Mouse (Mus musculus) gonadal fat pad, adult 2 months (tissue): Measurements from ENCODE around the gene Plod3. TPM values are rescaled to one million over a fixed set of nuclear protein-coding genes. Genes with fewer than 3 reads are reported as not detected.
A peak's percentile ranks its signal among the peaks of the same experiment; 100 is the strongest.

ENCODE experiments used
- DNase-seq: peaks from one replicate; pipeline ENCODE4 v3.0.0-alpha.2; 2012; ENCODE audit warnings: low read depth
- polyA plus RNA-seq: library from polyadenylated mRNA; depleted of rRNA; stranded (reverse); fragments of >200 nt; gene quantifications from 2 replicates; pipeline ENCODE4 v1.2.3, GENCODE M21; 2012; rRNA removed

The Plod3 gene
- polyA plus RNA-seq, 1 experiment = 85.1 TPM

DNA sequence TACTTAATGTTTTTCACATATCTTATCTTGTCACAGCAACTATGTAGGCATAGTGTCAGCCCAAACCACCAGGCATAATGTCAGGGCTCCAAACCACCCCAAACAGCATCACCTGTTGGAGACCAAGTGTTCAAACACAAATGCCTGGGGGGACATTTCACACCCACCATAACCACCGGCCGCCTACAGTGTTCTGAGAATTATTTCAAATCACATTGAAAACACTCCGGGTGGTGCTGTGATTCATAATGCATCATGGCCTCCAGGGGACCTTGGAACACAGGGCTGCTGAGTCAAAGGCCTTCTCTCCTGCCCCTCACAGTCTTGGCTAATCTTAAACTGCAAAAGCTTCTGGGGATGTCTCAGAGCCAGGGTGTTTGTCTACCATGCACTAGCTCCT is 29.1 kb downstream of the Plod3 start:
- DNase-seq = no peak

DNA sequence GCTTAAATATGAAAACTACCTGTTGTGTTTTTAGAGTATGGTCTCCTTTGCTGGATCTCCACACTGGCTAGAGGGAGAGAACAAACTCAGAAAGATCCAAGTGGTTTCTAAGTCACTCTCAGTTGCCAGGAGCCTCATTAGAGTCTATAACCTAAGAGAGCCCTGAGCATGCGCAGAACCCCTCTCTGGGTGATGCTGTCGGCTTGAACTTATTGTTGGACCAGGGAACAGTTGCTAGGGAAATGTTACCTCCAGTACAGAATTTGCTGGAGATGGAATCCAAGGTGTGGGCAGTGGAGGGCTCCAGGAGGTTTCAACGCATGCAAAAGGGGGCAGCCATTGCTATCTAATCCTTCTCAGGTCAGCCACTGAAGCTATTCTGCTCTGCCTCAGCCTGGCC is 37.5 kb downstream of the Plod3 start:
- DNase-seq = no peak

- DNase-seq = no peak
Observed at GRCm38 (mm10) chr5:137025132-137025531, 38.3 kb downstream of the Plod3 start.

DNA sequence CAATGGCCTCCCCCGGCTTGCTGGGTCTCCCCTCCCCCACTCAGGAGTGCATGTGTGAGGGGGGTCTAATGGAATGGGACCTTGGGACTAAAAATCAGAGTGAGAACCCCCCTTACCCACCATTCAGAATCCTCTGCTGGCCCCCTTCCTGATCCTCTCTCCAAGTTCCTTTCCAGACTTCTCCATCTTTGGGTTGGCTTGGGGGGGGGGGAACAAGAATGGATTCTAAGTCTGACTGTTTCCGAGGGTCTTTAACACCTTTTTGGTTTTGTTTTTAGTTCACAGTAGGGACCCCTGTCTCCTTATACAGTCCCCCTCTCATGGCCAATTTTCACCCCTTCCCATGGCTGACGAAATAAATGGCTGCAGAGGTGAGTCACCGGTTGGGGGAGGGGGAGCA is 39.3 kb downstream of the Plod3 start, which contains the start of gene Vgf:
Gene Vgf (plus strand): TSS at position 301 of the 400 bp plus-strand sequence.
- no peak for DNase-seq

DNA sequence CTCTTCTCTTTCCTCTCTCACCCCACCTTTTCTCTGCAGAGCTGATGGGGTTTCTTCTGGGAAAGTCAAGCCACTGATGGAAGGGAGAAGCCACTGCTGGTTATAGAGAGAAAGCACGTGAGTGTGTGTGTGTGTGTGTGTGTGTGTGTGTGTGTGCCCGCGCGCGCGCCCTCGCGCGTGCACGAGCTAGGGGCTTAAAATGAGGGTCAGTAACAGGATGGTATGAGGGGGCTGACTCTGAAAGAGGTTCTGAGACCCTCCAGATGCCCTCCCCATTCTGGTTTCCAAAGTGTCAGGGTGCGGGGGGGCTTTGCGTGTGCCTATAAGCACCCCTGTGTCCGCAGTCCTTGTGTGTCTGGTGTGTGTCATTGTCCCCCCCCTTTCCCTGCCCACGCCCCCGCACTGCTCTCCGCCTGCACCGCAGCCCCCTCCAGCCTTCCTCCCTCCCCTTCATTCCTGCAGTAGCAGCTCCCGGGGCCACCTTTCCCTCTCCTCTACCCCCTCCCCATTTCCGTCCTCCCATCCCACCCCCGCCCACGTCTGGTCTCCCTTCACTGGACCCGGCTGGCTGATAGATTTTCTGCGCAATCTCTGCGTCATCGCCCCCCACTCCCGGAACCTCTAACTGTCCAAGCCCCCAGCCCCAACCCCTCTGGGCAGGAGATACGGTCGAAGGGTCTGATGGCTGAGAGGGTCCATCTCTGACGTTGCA is 41.9 kb downstream of the Plod3 start:
- DNase-seq = no peak

- DNase-seq = no peak
Observed at GRCm38 (mm10) chr5:137029273-137029585, 42.4 kb downstream of the Plod3 start.

DNA sequence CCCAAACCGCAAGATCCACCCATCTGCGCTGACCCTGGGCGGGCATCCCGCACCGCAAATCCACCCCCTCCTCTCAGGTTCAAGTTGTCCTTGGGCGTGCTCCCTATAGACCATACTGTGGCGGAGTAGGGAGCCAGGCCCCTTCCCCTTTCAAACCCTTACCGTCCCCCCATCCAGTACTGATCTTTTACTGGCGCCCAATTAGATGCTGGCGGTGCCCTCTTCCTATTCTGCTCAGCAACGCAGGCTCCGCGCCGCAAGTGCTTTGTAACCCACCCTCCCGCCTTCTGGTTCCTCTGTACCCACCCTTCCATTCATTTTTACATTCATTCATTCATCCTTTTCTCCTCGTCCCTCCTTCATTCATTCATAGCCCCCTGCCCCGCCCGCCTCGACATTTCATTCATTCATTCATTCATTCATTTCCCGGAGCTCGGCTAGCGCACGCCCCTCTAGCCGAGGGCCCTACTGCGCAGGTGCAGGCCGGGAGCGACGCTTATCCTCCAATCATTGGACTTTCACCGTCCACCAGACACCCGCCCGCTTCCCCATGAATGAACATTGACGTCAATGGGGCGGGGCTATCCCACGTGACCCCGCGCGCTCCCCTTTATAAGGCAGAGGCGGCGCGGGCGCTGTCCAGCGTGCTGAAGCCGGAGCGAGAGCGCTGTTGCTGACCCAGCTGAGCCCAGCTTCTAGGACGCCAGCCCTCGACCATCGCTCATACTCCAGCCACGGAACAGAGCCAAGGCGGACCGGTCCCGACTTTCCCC is 43.0 kb downstream of the Plod3 start:
- DNase-seq = no peak

- DNase-seq = no peak
Observed at GRCm38 (mm10) chr5:137030416-137030810, 43.6 kb downstream of the Plod3 start.

DNA sequence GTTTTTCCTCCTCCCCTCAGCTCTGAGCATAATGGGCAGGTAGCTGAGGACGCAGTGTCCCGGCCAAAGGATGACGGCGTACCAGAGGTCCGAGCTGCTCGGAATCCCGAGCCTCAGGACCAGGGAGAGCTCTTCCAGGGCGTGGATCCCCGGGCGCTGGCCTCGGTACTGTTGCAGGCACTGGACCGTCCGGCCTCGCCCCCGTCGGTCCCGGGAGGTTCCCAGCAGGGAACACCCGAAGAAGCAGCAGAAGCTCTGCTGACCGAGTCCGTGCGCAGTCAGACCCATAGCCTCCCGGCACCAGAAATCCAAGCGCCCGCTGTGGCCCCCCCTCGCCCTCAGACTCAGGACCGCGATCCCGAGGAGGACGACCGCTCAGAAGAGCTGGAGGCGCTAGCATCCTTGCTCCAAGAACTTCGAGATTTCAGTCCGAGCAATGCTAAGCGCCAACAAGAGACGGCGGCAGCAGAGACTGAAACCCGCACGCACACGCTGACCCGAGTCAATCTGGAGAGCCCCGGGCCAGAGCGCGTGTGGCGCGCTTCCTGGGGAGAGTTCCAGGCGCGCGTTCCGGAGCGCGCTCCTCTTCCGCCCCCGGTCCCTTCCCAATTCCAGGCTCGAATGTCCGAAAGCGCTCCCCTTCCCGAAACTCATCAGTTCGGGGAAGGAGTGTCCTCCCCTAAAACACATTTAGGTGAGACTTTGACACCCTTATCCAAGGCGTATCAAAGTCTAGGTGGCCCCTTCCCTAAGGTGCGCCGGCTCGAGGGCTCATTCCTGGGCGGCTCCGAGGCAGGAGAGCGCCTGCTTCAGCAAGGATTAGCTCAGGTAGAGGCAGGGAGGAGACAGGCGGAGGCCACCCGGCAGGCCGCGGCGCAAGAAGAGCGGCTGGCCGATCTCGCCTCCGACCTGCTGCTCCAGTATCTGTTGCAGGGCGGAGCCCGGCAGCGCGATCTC is 44.5 kb downstream of the Plod3 start:
- no peak for DNase-seq

GRCm38 (mm10) chr5:137032033-137032421 is 45.2 kb downstream of the Plod3 start:
- no peak for DNase-seq

DNA sequence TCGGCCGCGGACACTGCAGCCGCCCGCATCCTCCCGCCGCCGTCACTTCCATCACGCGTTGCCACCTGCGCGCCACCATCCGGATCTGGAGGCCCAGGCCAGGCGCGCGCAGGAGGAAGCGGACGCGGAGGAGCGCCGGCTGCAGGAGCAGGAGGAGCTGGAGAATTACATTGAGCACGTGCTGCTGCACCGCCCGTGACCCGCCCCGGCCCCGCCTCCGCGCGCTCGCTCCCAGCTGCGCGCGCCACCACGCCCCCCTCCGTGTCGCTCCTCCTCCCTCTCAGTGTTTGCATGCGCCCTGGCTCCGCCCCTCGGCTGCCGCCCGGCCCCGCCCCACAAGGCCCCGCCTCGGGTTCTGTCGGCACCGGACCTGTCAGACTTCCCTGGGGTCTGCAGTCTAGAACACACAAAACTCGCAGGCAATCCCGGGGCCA is 45.8 kb downstream of the Plod3 start:
- no peak for DNase-seq

DNA sequence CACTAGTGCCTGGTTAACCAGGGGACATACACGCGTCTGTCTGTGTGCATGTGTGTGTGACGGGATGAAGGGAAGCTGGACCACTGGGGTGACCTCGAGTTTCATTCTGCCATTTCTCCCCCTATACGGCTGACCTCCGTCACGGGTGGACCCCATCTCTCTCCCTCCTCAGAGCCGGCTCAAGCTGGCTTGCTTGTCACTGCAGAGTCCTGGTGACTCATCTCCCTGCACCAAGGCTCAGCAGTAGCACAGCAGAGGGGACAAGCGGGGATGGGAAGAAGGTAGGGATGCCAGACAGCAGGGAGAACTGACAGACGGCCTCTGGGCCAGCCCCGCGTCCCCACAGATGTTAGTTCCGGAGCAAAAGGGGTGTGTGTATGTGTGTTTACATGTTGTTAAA is 49.4 kb downstream of the Plod3 start:
- DNase-seq = no peak

DNA sequence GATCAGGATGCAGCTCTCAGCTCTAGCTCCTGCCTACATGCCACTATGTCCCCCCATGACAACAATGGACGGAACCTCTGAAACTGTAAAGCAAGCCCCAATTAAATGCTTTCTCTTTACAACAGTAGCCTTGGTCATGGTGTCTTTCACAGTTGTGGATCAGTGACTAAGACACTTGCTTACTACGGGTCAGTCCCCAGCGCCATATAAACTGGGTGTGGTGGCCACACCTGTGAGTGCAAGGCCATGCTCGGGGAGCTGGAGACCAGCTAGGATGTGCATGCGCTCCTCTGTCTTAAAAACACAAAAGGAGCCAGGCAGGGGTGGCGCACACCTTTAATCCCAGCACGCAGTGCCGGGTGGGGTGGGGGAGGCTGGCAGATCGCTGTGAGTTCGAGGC is 52.6 kb downstream of the Plod3 start:
- no peak for DNase-seq

DNA sequence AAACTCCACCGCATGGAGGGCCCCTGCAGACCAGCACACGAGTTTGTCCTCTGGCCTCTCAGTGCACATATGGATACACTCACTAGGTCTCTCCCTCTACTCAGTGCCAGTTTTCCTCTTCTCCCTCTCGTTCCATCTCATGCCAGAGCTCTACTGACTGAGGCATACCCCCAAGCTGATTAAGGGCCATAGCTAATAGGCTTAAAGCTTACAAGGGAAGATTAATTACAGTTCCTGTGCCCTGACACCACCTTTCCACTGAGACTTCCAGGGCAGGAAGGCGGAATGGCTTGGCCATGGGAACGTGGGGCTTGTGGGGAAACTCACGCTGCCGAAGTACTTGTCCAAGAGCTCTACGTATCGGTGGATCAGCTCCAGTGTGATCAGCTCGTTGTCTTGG is 54.6 kb downstream of the Plod3 start:
- DNase-seq = no peak

GRCm38 (mm10) chr5:137043997-137044396 is 57.2 kb downstream of the Plod3 start:
- DNase-seq = no peak

GRCm38 (mm10) chr5:137045402-137046323 is 58.8 kb downstream of the Plod3 start, which contains the start of gene Ap1s1:
Gene Ap1s1, minus strand, starts transcription at chr5:137046135.
- DNase-seq = peak; percentile 45

Other genes with a start within 250 kb of the Plod3 start
- gene Col26a1, start 103.8 kb upstream of the Plod3 start, polyA plus RNA-seq = 1.1 and 1.3 TPM in 2 replicates
- gene Ift22, start 78.9 kb upstream of the Plod3 start, polyA plus RNA-seq = 16.9 and 21.2 TPM in 2 replicates
- gene Fis1, start 33.7 kb upstream of the Plod3 start, polyA plus RNA-seq = 163 and 173 TPM in 2 replicates
- 24.6 and 37.4 TPM in 2 replicates for gene Cldn15, start 20.4 kb upstream of the Plod3 start, polyA plus RNA-seq
- 52.4 and 52.9 TPM in 2 replicates for gene Znhit1, start 1.0 kb downstream of the Plod3 start, polyA plus RNA-seq
- gene Vgf, start 39.4 kb downstream of the Plod3 start, polyA plus RNA-seq = not detected in 2 replicates
- 43.7 and 60.2 TPM in 2 replicates for gene Ap1s1, start 59.1 kb downstream of the Plod3 start, polyA plus RNA-seq
- 6.6 and 9.2 TPM in 2 replicates for gene Serpine1, start 85.2 kb downstream of the Plod3 start, polyA plus RNA-seq
- gene Trim56, start 129.2 kb downstream of the Plod3 start, polyA plus RNA-seq = 7.2 and 12.7 TPM in 2 replicates
- gene Muc3, start 162.3 kb downstream of the Plod3 start, polyA plus RNA-seq = 0.23 TPM in 1 of 2 replicates, not detected in the other
- 0.62 and 0.96 TPM in 2 replicates for gene Muc3a, start 225.4 kb downstream of the Plod3 start, polyA plus RNA-seq